In the genomic region with DNA sequence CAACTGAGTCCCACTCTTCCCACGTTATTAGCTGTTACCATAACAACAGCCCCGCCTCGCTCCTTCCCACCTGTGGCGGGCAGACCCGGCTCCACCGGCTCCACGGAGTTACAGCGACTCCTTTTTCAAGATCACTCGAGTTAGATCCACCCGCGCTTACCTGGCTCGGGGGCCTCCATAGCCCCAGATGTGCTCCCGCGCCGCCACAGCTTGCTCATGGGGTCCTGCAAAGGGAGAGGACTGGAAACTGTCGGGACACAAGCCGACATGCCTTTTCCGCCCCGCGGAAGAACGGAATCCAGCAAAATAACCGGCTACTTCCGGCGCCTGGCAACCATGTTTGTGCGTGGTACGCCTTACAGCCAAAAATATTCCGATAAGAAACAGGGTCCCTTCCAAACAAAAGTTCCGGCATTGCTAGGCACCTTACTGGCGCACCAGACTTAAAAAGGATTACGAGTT, we compare ENCODE assay signal across 8 mouse cellular contexts. TPM values are rescaled to one million over a fixed set of nuclear protein-coding genes. Genes with fewer than 3 reads are reported as not detected.
DNase-seq lines count a peak whose midpoint lies in the region; ATAC-seq and TF ChIP-seq lines count a peak whose summit lies in the region.

No protein-coding gene starts in this region.

- peak overlapping the region; percentile 83 for H3K9ac ChIP-seq in embryonic facial prominence, embryonic 13.5 days
- H3K9ac ChIP-seq in heart, adult 2 months (ENCODE audit: low read depth, low read length), result peak overlapping the region; percentile 78
- peak overlapping the region; percentile 59 for H3K9ac ChIP-seq in limb, embryonic 14.5 days (ENCODE audit: low read depth, low read length, severe bottlenecking)
- peak overlapping the region; percentile 47 for H3K9ac ChIP-seq in midbrain, postnatal 0 days (replicated peaks; ENCODE audit: low read length, poor library complexity, severe bottlenecking)

- peak overlapping the region; percentile 81 for H3K4me3 ChIP-seq in embryonic facial prominence, embryonic 13.5 days
- H3K4me3 ChIP-seq in heart, adult 2 months, result peak overlapping the region; percentile 84
- H3K4me3 ChIP-seq in limb, embryonic 14.5 days (replicated peaks; ENCODE audit: low read length), result peak overlapping the region; percentile 62
- H3K4me3 ChIP-seq in midbrain, postnatal 0 days (ENCODE audit: low read depth, low read length), result peak overlapping the region; percentile 66

- peaks cover under 1% of the 10 kb centered on the region; the same call in 1 of the 2 replicates for H3K36me3 ChIP-seq in embryonic facial prominence, embryonic 13.5 days
- no peaks in the 10 kb centered on the region for H3K36me3 ChIP-seq in heart, adult 2 months (ENCODE audit: control insufficient read depth, insufficient read depth, low read length)
- H3K36me3 ChIP-seq in limb, embryonic 14.5 days (ENCODE audit: control insufficient read depth, insufficient read depth, low read length), result 0 out of 2 replicates have a peak, but pooled peaks cover 4% of the 10 kb centered on the region
- H3K36me3 ChIP-seq in midbrain, postnatal 0 days (ENCODE audit: insufficient read depth, low read length), result no peaks in the 10 kb centered on the region

- intact Hi-C loops in heart, adult 2 months (cut with DNase I), result loop anchor here (1.0 to 5.0 kb wide), 3 partner anchors 16 to 202 kb away; a partner anchor contains a TSS

- peak overlapping the region; percentile 64; the same call in 1 of the 2 replicates for H3K27ac ChIP-seq in embryonic facial prominence, embryonic 13.5 days
- peak overlapping the region; percentile 76 for H3K27ac ChIP-seq in heart, adult 2 months
- peak overlapping the region; percentile 34; the same call in 1 of the 2 replicates for H3K27ac ChIP-seq in limb, embryonic 14.5 days (replicated peaks; ENCODE audit: low read depth, low read length)
- H3K27ac ChIP-seq in midbrain, postnatal 0 days (ENCODE audit: low read depth, low read length), result no peak overlapping the region

- 0 out of 2 replicates have a peak, but pooled peaks have one; percentile 54 for TF ChIP-seq EP300 in heart, adult 2 months (IDR thresholded peaks at IDR 0.05; ENCODE audit: insufficient read depth, low read depth, low read length)

- TF ChIP-seq POLR2A in heart, adult 2 months (IDR thresholded peaks at IDR 0.05; ENCODE audit: insufficient read depth, low read depth, low read length), result peak; percentile 77
- no peak for TF ChIP-seq POLR2A in limb, embryonic 14.5 days (IDR thresholded peaks at IDR 0.05; ENCODE audit: borderline replicate concordance, extremely low read depth, insufficient read depth, insufficient read length)

- H3K4me2 ChIP-seq in embryonic facial prominence, embryonic 13.5 days, result peak overlapping the region; percentile 83
- peak overlapping the region; percentile 75 for H3K4me2 ChIP-seq in limb, embryonic 14.5 days (replicated peaks; ENCODE audit: low read depth, low read length, severe bottlenecking)
- H3K4me2 ChIP-seq in midbrain, postnatal 0 days (ENCODE audit: low read depth, low read length, poor library complexity, severe bottlenecking), result peak overlapping the region; percentile 80

- under 1% methylated on average over 30 of the region's 30 CpGs for whole genome bisulfite sequencing in embryonic facial prominence, embryonic 13.5 days
- WGBS in heart, adult 2 months, result under 1% methylated on average over 30 of the region's 30 CpGs
- WGBS in limb, embryonic 14.5 days, result under 1% methylated on average over 30 of the region's 30 CpGs
- WGBS in midbrain, postnatal 0 days, result under 1% methylated on average over 30 of the region's 30 CpGs

- peaks cover 34% of the 10 kb centered on the region for H3K4me1 ChIP-seq in embryonic facial prominence, embryonic 13.5 days
- H3K4me1 ChIP-seq in heart, adult 2 months (ENCODE audit: control insufficient read depth, insufficient read depth, low read length), result peaks cover 3% of the 10 kb centered on the region
- peaks cover 26% of the 10 kb centered on the region for H3K4me1 ChIP-seq in limb, embryonic 14.5 days (ENCODE audit: control insufficient read depth, insufficient read depth, low read length)
- H3K4me1 ChIP-seq in midbrain, postnatal 0 days (ENCODE audit: insufficient read depth, low read length), result peaks cover 7% of the 10 kb centered on the region; the same call in 1 of the 2 replicates

- H3K27me3 ChIP-seq in embryonic facial prominence, embryonic 13.5 days, result no peaks in the 10 kb centered on the region
- no peaks in the 10 kb centered on the region for H3K27me3 ChIP-seq in heart, adult 2 months (ENCODE audit: control insufficient read depth, insufficient read depth, low read length)
- no peaks in the 10 kb centered on the region for H3K27me3 ChIP-seq in limb, embryonic 14.5 days (ENCODE audit: control insufficient read depth, insufficient read depth, low read length)
- H3K27me3 ChIP-seq in midbrain, postnatal 0 days (ENCODE audit: insufficient read depth, low read length), result no peaks in the 10 kb centered on the region

- no peaks in the 10 kb centered on the region for H3K79me2 ChIP-seq in heart, adult 2 months (replicated peaks; ENCODE audit: control insufficient read depth, insufficient read depth, low read length)

- no peaks in the 10 kb centered on the region for H3K9me3 ChIP-seq in embryonic facial prominence, embryonic 13.5 days
- H3K9me3 ChIP-seq in limb, embryonic 14.5 days (ENCODE audit: control insufficient read depth, low read length), result no peaks in the 10 kb centered on the region
- no peaks in the 10 kb centered on the region for H3K9me3 ChIP-seq in midbrain, postnatal 0 days (ENCODE audit: low read length)

- ATAC-seq in embryonic facial prominence, embryonic 13.5 days (ENCODE audit: insufficient number of reproducible peaks, insufficient read depth, low FRiP score, low TSS enrichment, low read depth), result no peak
- peak; percentile 14; the same call in 1 of the 2 replicates for ATAC-seq in limb, embryonic 14.5 days (ENCODE audit: low FRiP score, low read depth)
- ATAC-seq in midbrain, postnatal 0 days (ENCODE audit: low FRiP score), result peak; percentile 32; the same call in 1 of the 2 replicates

- DNase-seq in 3134 (ENCODE audit: extremely low read depth, insufficient read length, low spot score), result peak; percentile 86
- DNase-seq in adrenal gland, postnatal 36 days, result peak; percentile 93
- peak; percentile 90 to 92 for DNase-seq in heart, adult 2 months
- peak; percentile 93 to 94 for DNase-seq in kidney, adult 8-10 months
- DNase-seq in limb, embryonic 14.5 days (ENCODE audit: low spot score), result peak; percentile 97
- DNase-seq in midbrain, postnatal 0 days (ENCODE audit: low spot score), result peak; percentile 98
- DNase-seq in spleen, postnatal 14 days (ENCODE audit: low spot score in 2 of 2), result peak; percentile 76 to 87

- no peak for TF ChIP-seq CTCF in heart, adult 2 months (IDR thresholded peaks at IDR 0.05)
- no peak for TF ChIP-seq CTCF in midbrain, postnatal 0 days (IDR thresholded peaks at IDR 0.05)

RNA-seq across cellular contexts. Expression of a gene that starts 0.3 kb away (rescaled TPM):
- total RNA-seq in adrenal gland, postnatal 36 days (2021), result 10 to 100 TPM; 22.4 to 25.2 TPM
- 13.2 and 13.9 TPM in 2 replicates for polyA plus RNA-seq in embryonic facial prominence, embryonic 13.5 days (2015; fragmentation: Nextera tagmentation; extraction: Ambion mirVana)
- 10 to 100 TPM; 13.1 to 15.1 TPM for total RNA-seq in heart, adult 2 months (2021)
- polyA plus RNA-seq in heart, adult 2 months (2012; rRNA removed), result 5.5 and 9.5 TPM in 2 replicates
- polyA plus RNA-seq in limb, embryonic 14.5 days (2012; rRNA removed), result 35.9 and 36.8 TPM in 2 replicates
- 14.7 and 14.9 TPM in 2 replicates for polyA plus RNA-seq in limb, embryonic 14.5 days (2014; fragmentation: Nextera tagmentation; extraction: Ambion mirVana)
- 29.4 and 40.9 TPM in 2 replicates for total RNA-seq in midbrain, postnatal 0 days (2014; rRNA removed)
- 14.6 and 16.2 TPM in 2 replicates for polyA plus RNA-seq in midbrain, postnatal 0 days (2015; fragmentation: Nextera tagmentation; extraction: Ambion mirVana)

RNA-seq across cellular contexts. Expression of a gene that starts 3.5 kb away (rescaled TPM):
- total RNA-seq in adrenal gland, postnatal 36 days (2021), result 10 to 100 TPM; 69.8 to 90.1 TPM
- 144 and 172 TPM in 2 replicates for polyA plus RNA-seq in embryonic facial prominence, embryonic 13.5 days (2015; fragmentation: Nextera tagmentation; extraction: Ambion mirVana)
- total RNA-seq in heart, adult 2 months (2021), result 10 to 100 TPM; 70.4 to 74.6 TPM
- 152 TPM in 2 replicates for polyA plus RNA-seq in heart, adult 2 months (2012; rRNA removed)
- 191 and 267 TPM in 2 replicates for polyA plus RNA-seq in limb, embryonic 14.5 days (2012; rRNA removed)
- 83.0 and 104 TPM in 2 replicates for polyA plus RNA-seq in limb, embryonic 14.5 days (2014; fragmentation: Nextera tagmentation; extraction: Ambion mirVana)
- 152 and 199 TPM in 2 replicates for total RNA-seq in midbrain, postnatal 0 days (2014; rRNA removed)
- 85.3 and 91.6 TPM in 2 replicates for polyA plus RNA-seq in midbrain, postnatal 0 days (2015; fragmentation: Nextera tagmentation; extraction: Ambion mirVana)

RNA-seq across cellular contexts. Expression of a gene that starts 9.6 kb away (rescaled TPM):
- total RNA-seq in adrenal gland, postnatal 36 days (2021), result 10 to 100 TPM; 58.3 to 77.1 TPM
- polyA plus RNA-seq in embryonic facial prominence, embryonic 13.5 days (2015; fragmentation: Nextera tagmentation; extraction: Ambion mirVana), result 45.0 and 45.6 TPM in 2 replicates
- total RNA-seq in heart, adult 2 months (2021), result 1 to 10 TPM; 7.2 to 9.9 TPM
- polyA plus RNA-seq in heart, adult 2 months (2012; rRNA removed), result 13.9 and 15.8 TPM in 2 replicates
- polyA plus RNA-seq in limb, embryonic 14.5 days (2012; rRNA removed), result 95.2 and 116 TPM in 2 replicates
- 47.1 and 50.9 TPM in 2 replicates for polyA plus RNA-seq in limb, embryonic 14.5 days (2014; fragmentation: Nextera tagmentation; extraction: Ambion mirVana)
- total RNA-seq in midbrain, postnatal 0 days (2014; rRNA removed), result 32.6 and 40.3 TPM in 2 replicates
- polyA plus RNA-seq in midbrain, postnatal 0 days (2015; fragmentation: Nextera tagmentation; extraction: Ambion mirVana), result 18.8 and 19.8 TPM in 2 replicates

RNA-seq across cellular contexts. Expression of a gene that starts 10.4 kb away (rescaled TPM):
- 10 to 100 TPM in 1 of 2 experiments, 1 to 10 TPM in 1; 5.1 to 14.0 TPM for total RNA-seq in adrenal gland, postnatal 36 days (2021)
- 46.7 and 51.8 TPM in 2 replicates for polyA plus RNA-seq in embryonic facial prominence, embryonic 13.5 days (2015; fragmentation: Nextera tagmentation; extraction: Ambion mirVana)
- total RNA-seq in heart, adult 2 months (2021), result 1 to 10 TPM; 5.2 to 6.7 TPM
- polyA plus RNA-seq in heart, adult 2 months (2012; rRNA removed), result 18.6 and 27.7 TPM in 2 replicates
- polyA plus RNA-seq in limb, embryonic 14.5 days (2012; rRNA removed), result 151 and 218 TPM in 2 replicates
- polyA plus RNA-seq in limb, embryonic 14.5 days (2014; fragmentation: Nextera tagmentation; extraction: Ambion mirVana), result 40.7 and 46.2 TPM in 2 replicates
- total RNA-seq in midbrain, postnatal 0 days (2014; rRNA removed), result 24.3 and 30.9 TPM in 2 replicates
- 12.5 and 14.6 TPM in 2 replicates for polyA plus RNA-seq in midbrain, postnatal 0 days (2015; fragmentation: Nextera tagmentation; extraction: Ambion mirVana)

RNA-seq across cellular contexts. Expression of a gene that starts 16.0 kb away (rescaled TPM):
- 100 to 1,000 TPM; 103 to 109 TPM for total RNA-seq in adrenal gland, postnatal 36 days (2021)
- polyA plus RNA-seq in embryonic facial prominence, embryonic 13.5 days (2015; fragmentation: Nextera tagmentation; extraction: Ambion mirVana), result 137 and 151 TPM in 2 replicates
- 100 to 1,000 TPM; 113 to 131 TPM for total RNA-seq in heart, adult 2 months (2021)
- polyA plus RNA-seq in heart, adult 2 months (2012; rRNA removed), result 91.3 and 129 TPM in 2 replicates
- polyA plus RNA-seq in limb, embryonic 14.5 days (2012; rRNA removed), result 101 and 112 TPM in 2 replicates
- polyA plus RNA-seq in limb, embryonic 14.5 days (2014; fragmentation: Nextera tagmentation; extraction: Ambion mirVana), result 124 and 125 TPM in 2 replicates
- 46.4 and 57.2 TPM in 2 replicates for total RNA-seq in midbrain, postnatal 0 days (2014; rRNA removed)
- 115 and 118 TPM in 2 replicates for polyA plus RNA-seq in midbrain, postnatal 0 days (2015; fragmentation: Nextera tagmentation; extraction: Ambion mirVana)
